Mouse (Mus musculus): ENCODE results near the gene Pik3r1.

Pik3r1 gene

GRCm38 (mm10) chr13:101692866-101693691 is 74.9 kb downstream of the Pik3r1 start:
- TF ChIP-seq GATA4 (IDR thresholded peaks at IDR 0.05; ENCODE audit: insufficient replicate concordance, low read length) = no peak

GRCm38 (mm10) chr13:101692239-101692784 is 75.7 kb downstream of the Pik3r1 start:
- no peak for TF ChIP-seq GATA4 (IDR thresholded peaks at IDR 0.05; ENCODE audit: insufficient replicate concordance, low read length)

- TF ChIP-seq GATA4 (IDR thresholded peaks at IDR 0.05; ENCODE audit: insufficient replicate concordance, low read length) = no peak
Measured at GRCm38 (mm10) chr13:101691669-101692068, 76.3 kb downstream of the Pik3r1 start.

GRCm38 (mm10) chr13:101690911-101691655 is 76.9 kb downstream of the Pik3r1 start:
- no peak for TF ChIP-seq GATA4 (IDR thresholded peaks at IDR 0.05; ENCODE audit: insufficient replicate concordance, low read length)

GRCm38 (mm10) chr13:101690167-101690566 is 77.8 kb downstream of the Pik3r1 start:
- no peak for TF ChIP-seq GATA4 (IDR thresholded peaks at IDR 0.05; ENCODE audit: insufficient replicate concordance, low read length)

- TF ChIP-seq GATA4 (IDR thresholded peaks at IDR 0.05; ENCODE audit: insufficient replicate concordance, low read length) = no peak
Measured at GRCm38 (mm10) chr13:101686256-101686655, 81.8 kb downstream of the Pik3r1 start.

GRCm38 (mm10) chr13:101684706-101685105 is 83.3 kb downstream of the Pik3r1 start:
- TF ChIP-seq GATA4 (IDR thresholded peaks at IDR 0.05; ENCODE audit: insufficient replicate concordance, low read length) = no peak

GRCm38 (mm10) chr13:101682378-101682777 is 85.6 kb downstream of the Pik3r1 start:
- no peak for TF ChIP-seq GATA4 (IDR thresholded peaks at IDR 0.05; ENCODE audit: insufficient replicate concordance, low read length)

GRCm38 (mm10) chr13:101680083-101680482 is 87.9 kb downstream of the Pik3r1 start:
- TF ChIP-seq GATA4 (IDR thresholded peaks at IDR 0.05; ENCODE audit: insufficient replicate concordance, low read length) = no peak

- no peak for TF ChIP-seq GATA4 (IDR thresholded peaks at IDR 0.05; ENCODE audit: insufficient replicate concordance, low read length)
Measured at GRCm38 (mm10) chr13:101678984-101679383, 89.0 kb downstream of the Pik3r1 start.

- TF ChIP-seq GATA4 (IDR thresholded peaks at IDR 0.05; ENCODE audit: insufficient replicate concordance, low read length) = no peak
Measured at GRCm38 (mm10) chr13:101678036-101678435, 90.0 kb downstream of the Pik3r1 start.

GRCm38 (mm10) chr13:101673876-101674275 is 94.1 kb downstream of the Pik3r1 start:
- no peak for TF ChIP-seq GATA4 (IDR thresholded peaks at IDR 0.05; ENCODE audit: insufficient replicate concordance, low read length)

- TF ChIP-seq GATA4 (IDR thresholded peaks at IDR 0.05; ENCODE audit: insufficient replicate concordance, low read length) = no peak
Measured at GRCm38 (mm10) chr13:101668859-101669258, 99.2 kb downstream of the Pik3r1 start.

GRCm38 (mm10) chr13:101664010-101664409 is 104.0 kb downstream of the Pik3r1 start:
- no peak for TF ChIP-seq GATA4 (IDR thresholded peaks at IDR 0.05; ENCODE audit: insufficient replicate concordance, low read length)

- no peak for TF ChIP-seq GATA4 (IDR thresholded peaks at IDR 0.05; ENCODE audit: insufficient replicate concordance, low read length)
Measured at GRCm38 (mm10) chr13:101662900-101663299, 105.1 kb downstream of the Pik3r1 start.

- TF ChIP-seq GATA4 (IDR thresholded peaks at IDR 0.05; ENCODE audit: insufficient replicate concordance, low read length) = no peak
Measured at GRCm38 (mm10) chr13:101661567-101661966, 106.5 kb downstream of the Pik3r1 start.

All from liver, adult (tissue).